Mouse (Mus musculus): ENCODE data around the gene Irgq.

DNA sequence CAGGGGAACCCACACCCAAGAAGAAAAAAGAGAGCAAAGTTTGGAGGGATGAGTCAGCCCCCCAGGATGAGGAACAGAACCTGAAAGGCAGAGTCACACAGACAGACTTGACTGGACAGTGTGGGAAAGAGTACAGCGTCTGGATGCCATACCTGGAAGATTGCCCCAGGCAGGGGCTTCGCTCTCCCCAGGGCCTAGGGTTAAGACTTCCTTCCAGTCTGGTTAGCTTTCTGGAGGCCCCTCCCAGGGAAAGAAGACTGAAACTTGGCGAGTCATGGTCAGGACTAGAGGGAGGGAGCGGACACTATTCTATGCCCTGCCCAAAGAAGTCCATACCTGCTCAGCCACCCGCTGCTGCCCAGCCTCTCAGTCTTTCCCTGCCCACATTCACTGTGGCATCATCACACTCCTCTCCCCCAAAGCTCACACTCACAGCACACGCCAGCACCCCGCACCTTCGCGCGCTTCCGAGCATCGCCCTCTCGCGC, 49.5 kb upstream of the Irgq start:
- TF ChIP-seq CTCF (IDR thresholded peaks at IDR 0.05; ENCODE audit: low read depth, low read length) (no peak), POLR2A (IDR thresholded peaks at IDR 0.05; ENCODE audit: insufficient read depth, low read length) (no peak), EP300 (IDR thresholded peaks at IDR 0.05; ENCODE audit: insufficient read depth, low read depth, low read length) (no peak)
